Mouse (Mus musculus) ovary, postnatal 14 days (tissue): ENCODE measurements around the gene Spock1.
"Not testable (repeated sequence)": the region's sequence is repeated elsewhere in the genome, so short reads cannot be mapped to it uniquely, and the experiment has no call there.

Source experiments
- DNase-seq: peaks from one replicate; pipeline ENCODE4 v3.0.0; 2022; ENCODE audit warnings: low spot score

Spock1 gene

DNA sequence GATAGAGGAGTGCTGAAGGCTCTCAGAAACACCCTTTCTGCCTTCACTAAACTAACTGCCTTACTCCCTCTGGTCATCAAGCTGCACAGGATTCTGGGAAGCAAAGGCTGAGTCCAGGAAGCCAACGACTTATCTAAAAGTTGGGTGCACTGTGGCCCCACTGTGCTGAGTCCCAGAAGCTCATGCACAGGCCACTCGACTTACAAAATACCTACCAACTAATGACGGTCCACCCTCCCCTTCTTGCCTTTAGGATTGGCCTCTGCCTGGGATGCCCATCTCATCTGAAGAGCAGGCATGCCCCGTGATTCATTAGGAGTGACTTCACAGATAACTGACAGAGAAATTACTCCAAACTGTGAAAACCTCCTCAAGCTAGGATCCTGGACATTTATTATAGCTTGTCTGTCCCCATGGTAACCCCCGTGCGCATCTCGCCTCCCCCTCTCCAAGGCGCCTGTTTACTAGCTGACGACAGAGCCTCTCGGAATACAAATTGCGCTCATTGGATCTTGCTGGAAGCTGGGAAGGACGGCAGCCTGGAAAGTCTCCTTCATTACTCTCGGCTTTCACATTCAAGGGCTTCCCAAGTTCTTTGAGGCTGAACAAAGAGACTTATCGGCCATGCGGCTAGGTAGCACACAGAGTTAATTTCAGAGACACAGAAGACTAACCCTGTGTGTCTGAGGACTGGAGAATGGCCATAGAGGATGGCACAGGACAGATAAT is 312.9 kb downstream of the Spock1 start:
- no peak for DNase-seq

DNA sequence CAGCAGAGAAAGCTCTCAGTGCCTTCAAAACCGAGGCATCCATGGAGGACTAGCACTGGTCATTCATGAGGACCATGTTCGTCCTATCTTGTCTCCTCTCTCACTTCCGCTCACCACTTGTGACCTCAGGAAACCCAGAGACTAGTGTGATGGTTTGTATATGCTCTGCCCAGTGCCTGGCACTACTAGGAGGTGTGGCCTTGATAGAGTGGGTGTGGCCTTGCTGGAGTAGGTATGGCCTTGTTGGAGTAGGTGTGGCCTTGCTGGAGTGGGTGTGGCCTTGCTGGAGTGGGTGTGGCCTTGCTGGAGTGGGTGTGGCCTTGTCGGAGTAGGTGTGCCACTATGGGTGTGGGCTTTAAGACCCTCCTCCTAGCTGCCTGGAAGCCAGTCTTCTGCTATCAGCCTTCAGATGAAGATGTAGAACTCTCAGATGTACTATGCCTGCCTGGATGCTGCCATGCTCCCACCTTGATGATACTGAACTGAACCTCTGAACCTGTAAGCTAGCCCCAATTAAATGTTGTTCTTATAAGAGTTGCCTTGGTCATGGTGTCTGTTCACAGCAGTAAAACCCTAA is 318.7 kb downstream of the Spock1 start:
- DNase-seq, result not testable (repeated sequence)

- no peak for DNase-seq
Measured at GRCm38 (mm10) chr13:57588558-57589273, 319.4 kb downstream of the Spock1 start.

- DNase-seq, result no peak
Measured at GRCm38 (mm10) chr13:57585131-57585530, 323.0 kb downstream of the Spock1 start.

DNA sequence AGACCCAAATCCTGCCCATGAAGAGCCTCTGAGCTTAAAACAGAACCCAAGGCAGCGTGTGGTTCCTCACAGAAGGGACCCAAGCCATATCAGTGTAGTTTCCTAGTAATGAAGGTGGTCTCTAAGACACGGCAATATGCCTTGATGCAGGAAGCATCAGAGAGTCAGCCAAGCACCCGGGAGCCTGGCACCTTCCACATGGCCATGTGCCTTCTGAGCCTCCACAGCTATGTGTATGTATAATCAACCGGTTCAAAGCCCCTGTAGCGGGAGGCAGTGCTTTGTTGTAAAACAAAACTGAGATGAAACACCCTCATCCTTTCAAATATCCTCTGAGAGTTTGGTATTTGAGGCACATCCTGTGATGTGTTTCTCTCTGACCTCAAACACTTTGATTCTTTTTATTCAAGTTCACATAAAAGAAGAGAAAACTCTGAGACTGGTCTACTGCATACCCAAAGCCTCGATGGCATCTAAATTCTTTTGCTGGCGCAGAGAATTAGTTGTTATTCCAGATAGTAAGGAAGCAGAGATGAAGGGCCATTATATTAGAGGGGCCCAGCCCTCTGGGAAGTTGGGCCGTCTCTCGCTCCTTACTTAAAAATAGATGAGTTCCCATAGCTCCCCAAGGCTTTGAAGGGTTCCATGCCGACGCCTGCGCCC is 325.7 kb downstream of the Spock1 start:
- no peak for DNase-seq

DNA sequence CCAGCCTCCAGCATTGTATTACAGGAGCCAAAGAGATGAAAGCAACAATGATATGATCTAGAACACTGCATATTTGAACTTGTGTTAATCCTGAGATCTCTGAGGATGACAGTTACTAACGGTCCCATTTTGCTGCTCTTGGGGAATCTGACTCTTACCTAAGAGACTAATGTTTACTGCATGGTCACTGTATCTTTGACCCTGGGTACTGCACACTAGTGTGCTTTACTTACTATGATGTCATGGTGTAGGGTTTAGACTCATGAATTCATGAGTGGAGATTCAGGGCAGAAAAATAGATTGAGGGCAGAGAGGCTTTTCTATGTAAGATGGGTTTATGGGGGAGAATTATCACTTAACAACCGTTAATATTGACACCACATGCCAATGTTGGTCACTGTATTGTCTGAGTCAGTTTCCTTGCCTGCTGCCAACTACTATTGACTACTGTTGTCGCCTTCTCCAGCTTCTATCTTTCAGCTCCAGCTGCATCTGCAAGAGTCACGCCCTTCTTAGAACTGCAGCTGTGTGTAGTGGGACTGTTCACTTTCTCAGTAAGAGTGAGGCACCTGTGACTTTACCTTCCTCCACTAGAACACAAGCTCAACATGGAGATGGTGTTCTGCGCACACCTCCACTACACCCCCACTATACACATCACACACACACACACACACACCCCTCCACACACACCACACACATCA is 330.4 kb downstream of the Spock1 start:
- DNase-seq, result no peak

DNA sequence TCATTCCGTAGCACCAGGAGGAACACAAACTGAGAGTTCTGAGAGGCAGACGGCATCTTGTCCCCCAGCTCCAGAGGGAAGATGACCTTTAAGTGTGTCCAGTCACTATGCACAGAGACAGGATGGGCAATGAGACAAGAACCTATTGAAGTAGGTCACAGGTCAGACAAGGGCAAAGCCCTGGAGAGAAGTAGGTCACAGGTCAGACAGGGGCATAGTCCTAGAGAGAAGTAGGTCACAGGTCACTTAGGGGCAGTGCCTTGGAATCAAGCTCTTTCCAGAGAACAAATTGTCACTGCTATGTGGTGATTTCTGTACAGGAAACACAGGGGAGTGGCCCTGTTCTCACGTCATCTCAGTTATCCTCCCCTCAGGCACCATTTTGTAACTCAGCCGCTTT is 334.6 kb downstream of the Spock1 start:
- no peak for DNase-seq

DNA sequence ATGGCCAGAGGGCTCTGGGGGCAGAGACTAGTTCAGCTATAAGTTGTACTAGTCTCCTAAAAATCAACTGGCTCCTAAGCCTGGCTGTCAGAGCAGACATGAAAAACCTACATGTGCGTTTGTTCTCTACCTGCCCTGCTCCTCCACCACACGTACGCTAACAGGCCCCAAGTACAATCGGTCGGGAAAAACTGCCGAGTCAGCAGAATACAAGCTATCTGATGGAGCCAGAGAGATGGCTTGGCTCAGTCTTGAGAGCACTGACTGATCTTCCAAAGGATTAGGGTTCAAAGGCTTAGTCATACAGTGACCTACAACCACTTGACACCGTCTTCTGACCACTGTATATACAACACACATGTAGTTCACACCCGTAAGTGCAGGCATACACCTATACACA is 339.7 kb downstream of the Spock1 start:
- no peak for DNase-seq

DNA sequence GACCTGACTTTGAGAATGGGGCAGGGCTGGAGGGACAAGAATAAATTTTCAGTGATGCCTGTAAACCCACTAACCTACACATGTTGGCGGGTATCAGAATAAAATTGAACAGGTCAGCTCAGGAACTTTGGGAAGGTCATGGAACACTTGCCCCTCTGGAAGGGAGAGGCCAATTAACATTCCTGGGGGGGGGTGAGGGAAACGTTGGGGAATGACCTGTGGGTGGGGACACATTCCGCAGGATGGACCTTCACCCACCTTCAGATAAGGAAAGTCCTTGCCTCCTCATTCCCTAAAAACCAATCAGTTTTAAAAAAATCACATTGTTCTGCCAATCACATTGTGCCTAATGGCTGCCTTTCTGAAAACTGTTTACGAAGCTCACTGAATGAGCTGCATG is 352.9 kb downstream of the Spock1 start:
- no peak for DNase-seq

GRCm38 (mm10) chr13:57549743-57550142 is 358.4 kb downstream of the Spock1 start:
- DNase-seq, result no peak

- no peak for DNase-seq
Measured at GRCm38 (mm10) chr13:57536988-57537547, 371.1 kb downstream of the Spock1 start.

DNA sequence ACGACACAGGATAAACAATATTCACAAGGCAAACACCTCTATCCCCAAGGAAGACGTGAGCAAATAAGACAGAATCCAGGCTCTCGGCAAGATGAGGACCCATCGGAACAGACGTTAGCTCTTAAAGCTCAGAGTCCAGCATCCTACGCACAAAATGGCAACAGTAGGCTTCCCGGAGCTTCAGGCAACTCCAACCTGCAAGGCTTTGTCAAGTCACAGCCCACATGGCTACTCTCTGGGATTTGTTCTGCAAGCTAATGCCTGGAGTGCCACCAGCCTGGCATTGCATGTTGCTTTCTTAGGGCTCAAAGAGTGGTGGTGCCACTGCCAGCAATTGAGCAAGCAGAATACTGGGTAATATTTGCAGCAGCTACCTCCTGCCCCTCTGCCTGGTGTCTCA is 373.8 kb downstream of the Spock1 start:
- DNase-seq, result no peak

DNA sequence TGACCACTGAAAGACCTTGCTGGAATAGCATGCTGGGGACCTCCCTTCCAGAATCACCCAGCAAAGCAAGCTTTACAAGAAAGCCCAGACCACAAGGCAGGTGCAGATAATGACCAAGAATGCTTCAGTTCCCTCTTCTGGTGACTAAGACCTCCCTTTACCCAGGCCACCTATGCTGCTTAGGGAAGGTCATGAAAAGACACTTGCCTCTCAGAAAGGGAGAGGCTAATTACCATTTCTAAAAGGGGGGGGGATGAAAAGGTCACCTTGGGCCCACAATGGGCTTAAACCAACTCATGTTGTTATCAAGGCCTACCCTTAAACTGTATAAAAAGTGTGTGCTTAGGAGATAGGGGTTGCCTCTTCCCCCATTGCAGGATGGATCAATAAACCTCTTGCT is 382.2 kb downstream of the Spock1 start:
- no peak for DNase-seq

DNA sequence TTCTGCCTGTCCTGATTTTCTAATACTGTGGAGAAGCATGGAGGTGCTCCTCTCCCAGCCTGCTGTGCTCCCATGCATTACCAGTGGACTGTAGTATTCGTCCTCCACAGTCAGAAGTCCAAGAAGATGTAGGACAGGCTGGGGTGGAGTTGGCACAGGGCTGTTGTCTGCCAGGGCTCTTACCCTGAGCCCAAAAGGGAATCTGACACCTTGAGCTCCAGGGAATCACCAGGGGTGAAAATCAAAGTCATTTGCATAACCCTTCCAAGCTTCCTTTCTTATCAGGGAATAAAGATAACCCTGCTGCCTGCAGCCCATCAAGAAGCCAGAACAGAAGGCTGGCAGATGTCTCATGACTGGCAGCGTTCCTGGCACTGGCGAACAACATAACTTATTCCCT is 383.6 kb downstream of the Spock1 start:
- DNase-seq, result no peak

DNA sequence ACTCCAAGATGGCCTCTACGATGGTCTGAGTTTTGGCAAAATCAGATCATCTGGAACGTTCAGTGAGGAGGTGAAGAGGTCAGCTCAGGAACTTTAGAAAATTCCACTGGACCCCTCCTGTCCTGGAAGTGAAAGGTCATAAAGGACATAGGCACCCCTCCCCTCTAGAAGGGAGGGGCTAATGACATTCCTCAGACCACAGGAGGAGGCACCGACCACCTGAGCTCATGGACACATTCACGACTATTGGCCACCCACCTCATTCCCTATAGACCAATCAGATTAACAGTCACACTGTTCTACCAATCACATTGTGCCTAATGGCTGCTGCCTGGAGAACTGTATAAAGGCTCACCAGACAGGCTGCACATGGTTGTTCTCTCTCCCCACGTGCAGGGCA is 384.8 kb downstream of the Spock1 start:
- no peak for DNase-seq

DNA sequence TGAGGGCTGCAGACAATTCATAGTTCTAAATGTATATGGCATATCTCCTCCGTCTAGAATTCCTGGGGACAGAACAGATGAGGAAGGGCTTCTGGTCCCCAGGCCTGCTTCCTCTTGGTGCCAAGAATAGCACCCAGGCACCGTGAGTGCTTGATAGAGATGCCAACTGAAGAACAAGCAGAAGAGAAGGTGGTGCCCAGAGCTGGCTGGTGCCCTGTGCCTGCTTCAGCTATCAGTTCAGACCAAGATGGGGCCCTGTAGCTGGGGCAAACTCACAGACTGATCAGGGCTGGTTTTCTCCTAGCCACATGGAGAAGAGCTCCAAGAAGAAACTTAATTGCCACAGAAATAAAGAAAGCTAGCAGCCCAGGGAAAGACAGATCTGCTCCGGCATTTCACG is 385.8 kb downstream of the Spock1 start:
- no peak for DNase-seq

GRCm38 (mm10) chr13:57521152-57521551 is 387.0 kb downstream of the Spock1 start:
- no peak for DNase-seq

GRCm38 (mm10) chr13:57519790-57520189 is 388.3 kb downstream of the Spock1 start:
- no peak for DNase-seq

DNA sequence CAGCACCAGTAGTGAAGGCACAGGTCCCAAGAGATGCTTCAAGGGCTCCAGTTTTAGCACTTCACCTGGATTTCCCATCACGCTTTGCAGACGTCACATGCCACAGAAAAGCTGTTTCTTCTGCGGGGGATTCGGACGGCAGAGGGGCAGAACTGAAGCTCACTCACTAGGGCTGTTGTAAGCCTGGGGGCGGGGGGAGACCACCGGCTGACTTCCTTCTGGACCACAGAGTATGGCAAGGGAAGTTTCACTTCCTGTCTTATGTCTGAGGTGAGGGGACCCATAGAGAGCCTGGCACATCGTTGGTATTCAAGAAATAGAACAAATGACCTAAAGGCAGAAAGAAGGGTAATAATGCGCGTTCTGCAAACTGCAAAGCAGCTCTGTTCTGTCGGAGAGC is 392.4 kb downstream of the Spock1 start:
- DNase-seq, result no peak

DNA sequence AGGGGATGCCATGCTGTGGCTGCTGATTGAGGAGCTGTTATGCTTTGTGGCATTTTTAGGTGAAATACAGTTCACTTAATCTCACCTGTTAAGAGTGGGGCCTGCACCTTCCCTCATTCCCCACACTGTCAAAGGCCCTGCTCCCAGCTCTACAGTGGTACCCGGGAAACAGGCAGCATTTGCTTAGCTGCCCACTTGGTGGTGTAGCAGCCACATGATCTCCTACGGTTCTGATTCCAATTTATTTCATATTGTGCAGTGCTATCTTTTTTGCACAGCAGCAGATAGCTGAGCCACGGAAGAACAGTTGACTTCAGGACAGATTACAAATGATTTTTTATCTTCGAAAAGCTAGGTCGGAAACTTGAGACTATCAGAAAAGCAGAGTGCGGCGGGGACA is 406.6 kb downstream of the Spock1 start:
- no peak for DNase-seq

- DNase-seq, result no peak
Measured at GRCm38 (mm10) chr13:57496778-57497177, 411.4 kb downstream of the Spock1 start.

GRCm38 (mm10) chr13:57494838-57495237 is 413.3 kb downstream of the Spock1 start:
- DNase-seq, result no peak
